Mouse (Mus musculus) myocyte (in vitro differentiated cells): ENCODE measurements around the gene Actl11. TPM values are rescaled to one million over a fixed set of nuclear protein-coding genes. Genes with fewer than 3 reads are reported as not detected.

Source experiments
- H3K27me3 ChIP-seq: one replicate; pipeline ENCODE4 v1.6.1; 2011; ENCODE audit not compliant: control insufficient read depth, insufficient read depth, insufficient read length
- H3K36me3 ChIP-seq: one replicate; pipeline ENCODE4 v1.6.1; 2011; ENCODE audit not compliant: control insufficient read depth, insufficient read depth
- H3K4me2 ChIP-seq: one replicate; pipeline ENCODE4 v1.6.1; 2011; ENCODE audit warnings: low read depth, control low read depth
- H3K4me3 ChIP-seq: one replicate; pipeline ENCODE4 v1.5.1; 2011; ENCODE audit warnings: mild to moderate bottlenecking, control low read depth, moderate library complexity
- H3K79me2 ChIP-seq: one replicate; pipeline ENCODE4 v1.6.1; 2011; ENCODE audit not compliant: control insufficient read depth, insufficient read depth
- H3ac ChIP-seq: one replicate; pipeline ENCODE4 v1.6.1; 2011; ENCODE audit not compliant: control insufficient read depth, insufficient read length
- CEBPB ChIP-seq: IDR thresholded peaks from 2 replicates; pipeline ENCODE4 v1.6.1; 2011; ENCODE audit warnings: mild to moderate bottlenecking, moderate library complexity; ENCODE audit not compliant: poor library complexity, insufficient read depth, severe bottlenecking
- E2F4 ChIP-seq: IDR thresholded peaks from one replicate; pipeline ENCODE4 v1.6.1; 2011; ENCODE audit warnings: mild to moderate bottlenecking, control low read depth, moderate library complexity; ENCODE audit not compliant: insufficient read depth
- MAX ChIP-seq: IDR thresholded peaks from one replicate; pipeline ENCODE4 v1.6.1; 2011; ENCODE audit warnings: low read depth, mild to moderate bottlenecking, control low read depth
- MYOD1 ChIP-seq, 3 experiments: IDR thresholded peaks; one replicate each; pipeline ENCODE4 v1.6.1; 2011; ENCODE audit warnings: control low read depth in 2 of 3, low read depth in 2 of 3, mild to moderate bottlenecking in 2 of 3, moderate library complexity in 1 of 3; ENCODE audit not compliant: insufficient read length in 2 of 3, control insufficient read depth in 1 of 3
- MYOG ChIP-seq, 3 experiments: IDR thresholded peaks; one replicate each; pipeline ENCODE4 v1.6.1; 2011; ENCODE audit warnings: control low read depth in 2 of 3, low read depth in 2 of 3, mild to moderate bottlenecking in 2 of 3; ENCODE audit not compliant: insufficient read length in 2 of 3, control insufficient read depth in 1 of 3, insufficient read depth in 1 of 3
- POLR2A ChIP-seq: IDR thresholded peaks from one replicate; pipeline ENCODE4 v1.6.1; 2011; ENCODE audit warnings: low read depth, mild to moderate bottlenecking, control low read depth, moderate library complexity; ENCODE audit not compliant: insufficient read length
- POLR2AphosphoS2 ChIP-seq: IDR thresholded peaks from one replicate; pipeline ENCODE4 v1.6.1; 2011; ENCODE audit warnings: low read depth, control low read depth; ENCODE audit not compliant: insufficient read length
- REST ChIP-seq: IDR thresholded peaks from one replicate; pipeline ENCODE4 v1.6.1; 2011; ENCODE audit warnings: mild to moderate bottlenecking, control low read depth, moderate library complexity; ENCODE audit not compliant: insufficient read depth, insufficient read length
- SRF ChIP-seq: IDR thresholded peaks from one replicate; pipeline ENCODE4 v1.6.1; 2011; ENCODE audit warnings: low read depth; ENCODE audit not compliant: control insufficient read depth, insufficient read length
- TCF12 ChIP-seq: IDR thresholded peaks from one replicate; pipeline ENCODE4 v1.6.1; 2011; ENCODE audit warnings: mild to moderate bottlenecking, control low read depth; ENCODE audit not compliant: poor library complexity, insufficient read depth, severe bottlenecking
- TCF3 ChIP-seq: IDR thresholded peaks from one replicate; pipeline ENCODE4 v1.6.1; 2011; ENCODE audit warnings: low read depth, control low read depth; ENCODE audit not compliant: insufficient read length
- USF1 ChIP-seq: IDR thresholded peaks from one replicate; pipeline ENCODE4 v1.6.1; 2011; ENCODE audit warnings: low read depth, mild to moderate bottlenecking, control low read depth, moderate library complexity
- polyA plus RNA-seq: library from polyadenylated mRNA; unstranded; fragments of >200 nt; fragmentation: generic; extraction: Trizol; gene quantifications from one replicate; pipeline ENCODE4 v1.2.1, GENCODE M21; 2012; ENCODE audit warnings: missing spikeins

Actl11 gene
- polyA plus RNA-seq, 1 experiment: not detected

DNA sequence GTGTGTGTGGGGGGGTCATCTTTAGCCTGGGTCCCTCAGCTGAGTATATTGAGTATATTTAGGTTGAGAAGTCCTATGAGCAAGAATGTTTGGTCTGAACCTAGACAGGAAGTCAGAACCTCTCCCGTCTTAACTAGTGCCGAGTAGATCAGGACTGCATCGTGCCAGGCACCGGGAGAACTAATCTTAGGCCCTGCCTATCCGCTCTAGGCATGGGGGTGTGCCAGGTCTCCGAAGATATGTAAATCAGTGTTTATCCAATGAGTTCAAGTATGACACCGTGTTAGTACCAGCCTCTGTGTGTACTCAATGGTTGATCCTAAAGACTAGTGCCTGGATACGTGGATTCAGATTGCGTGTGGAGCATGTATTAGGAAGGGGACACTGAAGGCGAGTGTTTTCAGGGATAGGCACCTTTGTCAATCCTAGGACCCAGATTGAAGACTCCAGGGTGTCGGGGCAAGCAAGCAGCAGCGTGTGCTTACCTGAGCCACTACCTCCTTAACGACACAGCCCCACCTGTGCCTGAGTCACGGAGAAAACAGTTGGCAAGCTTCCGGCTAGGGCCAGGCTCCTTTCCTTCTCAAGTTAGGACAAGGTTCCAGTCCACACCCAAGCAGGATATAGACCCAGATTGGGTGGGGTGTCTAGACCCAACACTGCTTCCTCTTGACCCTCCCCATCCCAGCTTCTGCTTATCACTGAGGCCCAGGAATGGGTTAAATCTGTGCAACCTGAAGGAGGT is 18.1 kb upstream of the Actl11 start:
- Histone ChIP-seq H3K4me2 (no peak overlapping the region), H3K4me3 (no peak overlapping the region), H3K79me2 (no peaks in the 10 kb centered on the region), H3K27me3 (peaks cover 36% of the 10 kb centered on the region), H3ac (no peak overlapping the region), H3K36me3 (no peaks in the 10 kb centered on the region)
- no peak for TF ChIP-seq REST
- TF ChIP-seq MYOG (IDR thresholded peaks at IDR 0.05; ENCODE audit: control insufficient read depth in 1 of 3, insufficient read depth in 1 of 3, insufficient read length in 2 of 3, low read depth in 2 of 3): no peak
- TF ChIP-seq E2F4: no peak
- no peak for TF ChIP-seq SRF
- no peak for TF ChIP-seq USF1
- no peak for TF ChIP-seq TCF3
- TF ChIP-seq TCF12: no peak
- no peak for TF ChIP-seq CEBPB
- TF ChIP-seq MAX: no peak
- TF ChIP-seq POLR2AphosphoS2: no peak
- TF ChIP-seq MYOD1 (IDR thresholded peaks at IDR 0.05; ENCODE audit: control insufficient read depth in 1 of 3, insufficient read length in 2 of 3, low read depth in 2 of 3): no peak
- TF ChIP-seq POLR2A: no peak

DNA sequence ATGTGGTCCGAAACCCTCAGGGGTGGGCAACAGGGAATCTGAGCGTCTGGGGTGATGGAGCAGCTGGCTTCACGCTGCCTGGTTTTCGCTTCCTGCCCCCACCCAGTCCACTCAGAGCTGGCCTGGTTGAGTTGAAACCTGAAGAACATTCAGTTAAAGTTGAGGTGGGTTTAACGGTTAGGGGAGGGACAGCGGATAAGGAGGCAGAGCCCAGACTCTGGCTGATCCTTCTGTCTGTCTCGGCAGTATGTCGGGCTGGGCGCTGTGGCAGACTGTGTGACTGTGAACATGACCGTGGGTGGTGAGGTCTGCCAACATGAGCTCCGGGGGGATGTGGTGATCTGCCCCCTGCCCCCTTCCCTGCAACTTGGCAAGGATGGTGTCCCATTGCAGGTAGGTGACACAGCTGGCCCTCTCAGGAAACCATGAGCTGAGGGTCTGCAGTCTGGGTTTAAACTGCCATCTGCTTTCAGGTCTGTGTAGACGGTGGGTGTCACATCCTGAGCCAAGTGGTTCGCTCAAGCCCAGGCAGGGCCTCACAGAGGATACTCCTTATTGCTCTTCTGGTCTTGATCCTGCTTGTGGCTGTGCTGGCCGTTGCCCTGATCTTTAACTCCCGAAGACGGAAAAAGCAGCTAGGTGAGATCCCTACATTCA is 13.4 kb upstream of the Actl11 start:
- Histone ChIP-seq H3K4me3 (no peak overlapping the region), H3K27me3 (peaks cover 55% of the 10 kb centered on the region), H3K79me2 (no peaks in the 10 kb centered on the region), H3K4me2 (no peak overlapping the region), H3ac (no peak overlapping the region), H3K36me3 (no peaks in the 10 kb centered on the region)
- TF ChIP-seq REST (no peak), CEBPB (no peak), TCF3 (no peak), E2F4 (no peak), POLR2AphosphoS2 (no peak), MYOG (IDR thresholded peaks at IDR 0.05; ENCODE audit: control insufficient read depth in 1 of 3, insufficient read depth in 1 of 3, insufficient read length in 2 of 3, low read depth in 2 of 3) (no peak), USF1 (no peak), SRF (no peak), MYOD1 (IDR thresholded peaks at IDR 0.05; ENCODE audit: control insufficient read depth in 1 of 3, insufficient read length in 2 of 3, low read depth in 2 of 3) (no peak), MAX (no peak), POLR2A (no peak), TCF12 (no peak)

- H3K4me2 ChIP-seq: peak overlapping the region; percentile 34
- H3K79me2 ChIP-seq: no peaks in the 10 kb centered on the region
- no peak overlapping the region for H3ac ChIP-seq
- TF ChIP-seq TCF12: no peak
- TF ChIP-seq POLR2A: no peak
- TF ChIP-seq SRF: no peak
- TF ChIP-seq CEBPB: no peak
- TF ChIP-seq MYOG (IDR thresholded peaks at IDR 0.05; ENCODE audit: control insufficient read depth in 1 of 3, insufficient read depth in 1 of 3, insufficient read length in 2 of 3, low read depth in 2 of 3): no peak
- TF ChIP-seq MYOD1 (IDR thresholded peaks at IDR 0.05; ENCODE audit: control insufficient read depth in 1 of 3, insufficient read length in 2 of 3, low read depth in 2 of 3): no peak
- no peak for TF ChIP-seq USF1
- TF ChIP-seq REST: no peak
- TF ChIP-seq E2F4: no peak
- TF ChIP-seq MAX: no peak
- H3K27me3 ChIP-seq: peaks cover 40% of the 10 kb centered on the region
- no peak overlapping the region for H3K4me3 ChIP-seq
- no peaks in the 10 kb centered on the region for H3K36me3 ChIP-seq
These were observed 10.2 kb upstream of the Actl11 start for GRCm38 (mm10) chr9:107917895-107918608.

- no peaks in the 10 kb centered on the region for H3K36me3 ChIP-seq
- no peak overlapping the region for H3K4me2 ChIP-seq
- TF ChIP-seq MYOG (IDR thresholded peaks at IDR 0.05; ENCODE audit: control insufficient read depth in 1 of 3, insufficient read depth in 1 of 3, insufficient read length in 2 of 3, low read depth in 2 of 3): no peak
- no peak for TF ChIP-seq MAX
- no peak for TF ChIP-seq USF1
- TF ChIP-seq CEBPB: no peak
- TF ChIP-seq E2F4: no peak
- no peak for TF ChIP-seq TCF12
- no peak for TF ChIP-seq POLR2A
- no peak for TF ChIP-seq MYOD1 (IDR thresholded peaks at IDR 0.05; ENCODE audit: control insufficient read depth in 1 of 3, insufficient read length in 2 of 3, low read depth in 2 of 3)
- TF ChIP-seq TCF3: no peak
- no peak for TF ChIP-seq POLR2AphosphoS2
- TF ChIP-seq SRF: no peak
- no peak for TF ChIP-seq REST
- no peaks in the 10 kb centered on the region for H3K79me2 ChIP-seq
- no peak overlapping the region for H3K4me3 ChIP-seq
- H3K27me3 ChIP-seq: peaks cover 32% of the 10 kb centered on the region
- H3ac ChIP-seq: no peak overlapping the region
These were observed 9.4 kb upstream of the Actl11 start for GRCm38 (mm10) chr9:107918884-107919283.

DNA sequence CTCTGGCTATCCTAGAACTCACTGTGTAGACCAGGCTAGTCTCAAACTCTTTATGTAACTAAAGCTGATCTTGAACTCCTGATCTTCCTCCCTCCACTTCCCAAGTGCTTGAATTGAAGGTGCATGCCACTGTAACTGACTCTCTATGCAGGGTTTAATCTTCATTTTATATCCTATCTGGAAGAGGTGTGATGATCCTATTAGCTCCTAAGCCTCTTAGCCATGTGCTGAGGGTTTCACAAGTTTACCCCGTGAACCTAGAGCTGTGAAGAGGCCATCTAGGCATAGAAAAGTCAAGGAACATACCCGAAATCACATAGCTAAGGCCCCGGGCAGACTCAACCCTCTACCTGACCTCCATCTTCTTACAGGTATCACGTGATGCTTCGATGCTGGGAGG is 8.8 kb upstream of the Actl11 start:
- no peak overlapping the region for H3K4me3 ChIP-seq
- H3K36me3 ChIP-seq: no peaks in the 10 kb centered on the region
- TF ChIP-seq MYOD1 (IDR thresholded peaks at IDR 0.05; ENCODE audit: control insufficient read depth in 1 of 3, insufficient read length in 2 of 3, low read depth in 2 of 3) (no peak), USF1 (no peak), E2F4 (no peak)
- peaks cover 26% of the 10 kb centered on the region for H3K27me3 ChIP-seq
- no peak overlapping the region for H3ac ChIP-seq
- no peaks in the 10 kb centered on the region for H3K79me2 ChIP-seq
- no peak overlapping the region for H3K4me2 ChIP-seq
